Mouse (Mus musculus) erythroblast, embryonic 14.5 days (primary cell): ENCODE measurements around the gene Rap1b.

Source experiments
- GATA1 ChIP-seq: IDR thresholded peaks from 2 replicates; pipeline ENCODE4 v1.6.1; 2012; ENCODE audit warnings: low read length, inconsistent platforms, mixed read lengths
- TAL1 ChIP-seq: IDR thresholded peaks from 3 replicates; pipeline ENCODE4 v1.6.1; 2012; ENCODE audit warnings: low read length, inconsistent platforms, mixed read lengths

DNA sequence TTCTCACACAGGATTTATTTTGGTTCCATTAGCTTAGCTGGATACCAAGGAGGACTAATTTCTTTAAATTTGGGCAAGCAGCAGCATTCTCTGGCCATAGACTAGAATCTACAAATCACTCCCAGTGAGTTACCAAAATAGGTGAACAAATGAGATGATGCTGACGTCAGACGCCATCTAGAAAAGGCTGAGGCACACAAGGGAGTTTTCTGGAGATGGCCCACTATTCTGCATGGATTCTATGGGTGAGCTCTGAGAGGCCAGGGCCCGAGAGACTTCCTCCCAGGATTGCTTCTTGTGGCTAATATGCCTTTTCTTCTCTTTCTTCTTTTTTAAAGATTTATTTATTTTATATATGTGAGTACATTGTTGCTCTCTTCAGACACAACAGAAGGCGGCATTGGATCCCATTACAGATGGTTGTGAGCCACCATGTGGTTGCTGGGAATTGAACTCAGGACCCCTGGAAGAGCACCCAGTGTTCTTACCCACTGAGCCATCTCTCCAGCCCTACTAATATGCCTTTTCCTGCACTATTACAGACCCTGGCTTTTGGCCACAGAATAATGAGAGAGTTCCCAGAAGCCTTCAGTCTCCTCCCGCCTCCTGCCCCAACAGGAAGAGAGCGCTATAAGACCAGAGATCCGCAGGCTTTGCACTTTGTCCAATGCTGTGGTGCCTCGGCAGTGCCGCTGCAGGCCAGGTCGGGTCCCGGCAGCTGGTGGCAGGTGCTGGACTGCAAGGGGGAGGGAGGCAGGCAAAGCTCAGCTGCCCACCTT, 80.5 kb downstream of the Rap1b start:
- TF ChIP-seq TAL1 (no peak), GATA1 (no peak)
